8 mouse cellular contexts compared by ENCODE assay signal in the genomic region with DNA sequence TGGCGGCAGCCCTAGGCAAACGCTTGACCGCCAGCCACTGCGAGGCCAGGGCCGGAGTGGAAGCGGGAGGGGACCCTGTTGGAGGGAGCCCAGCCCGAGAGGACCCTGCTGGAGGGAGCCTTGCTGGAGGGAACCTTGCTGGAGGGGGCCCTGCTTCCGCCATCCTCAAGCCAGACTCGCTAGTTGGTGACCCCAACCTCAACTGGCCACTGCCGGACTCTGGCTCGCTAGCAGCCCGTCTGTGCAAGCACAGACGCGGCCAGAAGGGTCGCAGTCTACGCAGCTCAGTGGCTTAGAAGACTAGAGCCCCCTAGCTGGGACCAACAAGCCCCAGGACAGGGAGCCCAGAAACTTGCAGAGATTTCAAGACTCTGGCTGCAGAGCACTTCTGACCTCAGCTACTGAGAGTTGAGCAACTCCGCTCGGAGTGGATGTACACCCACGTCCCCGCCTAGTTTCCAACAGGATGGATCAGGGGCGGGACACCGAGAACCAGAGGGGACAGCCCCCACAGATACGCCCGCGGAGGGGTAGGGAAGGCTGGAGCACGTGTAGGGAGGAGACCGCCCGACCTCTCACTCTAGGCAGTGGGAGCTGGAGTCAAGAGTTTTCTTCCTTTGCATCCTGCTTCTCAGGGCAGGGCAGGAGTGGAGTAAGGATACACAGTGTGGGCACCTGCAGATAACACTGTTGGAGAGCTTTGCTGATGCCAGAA. TPM values are rescaled to one million over a fixed set of nuclear protein-coding genes. Genes with fewer than 3 reads are reported as not detected.
DNase-seq lines count a peak whose midpoint lies in the region; ATAC-seq and TF ChIP-seq lines count a peak whose summit lies in the region.
"Had no signal": no experiment of that assay in that cellular context is flagged by ENCODE, and none has a peak within 500 bp of the region (broad histone marks: within the 10 kb centered on the region; RNA-seq: fewer than 3 reads in every experiment).

Gene Mcf2 (minus strand): TSS at position 346 of the 715 bp plus-strand sequence.

- no peak for DNase-seq in lung, postnatal 0 days (ENCODE audit: low spot score)
- DNase-seq in lung, postnatal 36 days: no peak
- DNase-seq in embryonic facial prominence, embryonic 14.5 days (ENCODE audit: low spot score): peak; percentile 2
- peak; percentile 52 for DNase-seq in hindbrain, embryonic 10.5 days (ENCODE audit: low spot score)
- DNase-seq in midbrain, embryonic 10.5 days (ENCODE audit: low spot score): peak; percentile 55
- peak; percentile 2 for DNase-seq in urinary bladder, postnatal 14 days (ENCODE audit: low spot score)
- no peak for DNase-seq in adrenal gland, postnatal 4 days (ENCODE audit: low spot score in 2 of 2)

- no peaks in the 10 kb centered on the region for H3K36me3 ChIP-seq in lung, postnatal 0 days (ENCODE audit: insufficient read depth, low read length)
- no peaks in the 10 kb centered on the region for H3K36me3 ChIP-seq in embryonic facial prominence, embryonic 14.5 days (ENCODE audit: control insufficient read depth, insufficient read depth, low read length)
- H3K36me3 ChIP-seq in hindbrain, embryonic 10.5 days: no peaks in the 10 kb centered on the region
- H3K36me3 ChIP-seq in midbrain, embryonic 10.5 days: no peaks in the 10 kb centered on the region

- no peak within 1 kb of the TSS for H3K9ac ChIP-seq in lung, postnatal 0 days (replicated peaks; ENCODE audit: low read depth)
- H3K9ac ChIP-seq in embryonic facial prominence, embryonic 14.5 days (ENCODE audit: low read depth, low read length): peak within 1 kb of the TSS; percentile 30; the same call in 1 of the 2 replicates

- H3K27me3 ChIP-seq in lung, postnatal 0 days (replicated peaks; ENCODE audit: insufficient read depth, low read length): no peaks in the 10 kb centered on the region
- H3K27me3 ChIP-seq in embryonic facial prominence, embryonic 14.5 days (replicated peaks; ENCODE audit: control insufficient read depth, insufficient read depth, low read length): peaks cover 26% of the 10 kb centered on the region
- H3K27me3 ChIP-seq in hindbrain, embryonic 10.5 days (ENCODE audit: insufficient read depth, poor library complexity, severe bottlenecking): peaks cover 17% of the 10 kb centered on the region
- H3K27me3 ChIP-seq in midbrain, embryonic 10.5 days (ENCODE audit: low read depth, poor library complexity, severe bottlenecking): peaks cover 24% of the 10 kb centered on the region

- H3K4me2 ChIP-seq in lung, postnatal 0 days (replicated peaks; ENCODE audit: low read depth, low read length): peak within 1 kb of the TSS; percentile 45
- peak within 1 kb of the TSS; percentile 58 for H3K4me2 ChIP-seq in embryonic facial prominence, embryonic 14.5 days (ENCODE audit: low read depth, low read length)

- no peak within 1 kb of the TSS; the same call in 1 of the 2 replicates for H3K4me3 ChIP-seq in lung, postnatal 0 days (ENCODE audit: low read depth, low read length)
- peak within 1 kb of the TSS; percentile 35 for H3K4me3 ChIP-seq in embryonic facial prominence, embryonic 14.5 days (ENCODE audit: low read depth, low read length)
- H3K4me3 ChIP-seq in hindbrain, embryonic 10.5 days: peak within 1 kb of the TSS; percentile 54
- H3K4me3 ChIP-seq in midbrain, embryonic 10.5 days: peak within 1 kb of the TSS; percentile 56

- TF ChIP-seq EP300 in lung, postnatal 0 days (IDR thresholded peaks at IDR 0.05): no peak

- H3K9me3 ChIP-seq in lung, postnatal 0 days (ENCODE audit: low read length): no peaks in the 10 kb centered on the region
- no peaks in the 10 kb centered on the region for H3K9me3 ChIP-seq in embryonic facial prominence, embryonic 14.5 days (ENCODE audit: control insufficient read depth, low read length)
- H3K9me3 ChIP-seq in hindbrain, embryonic 10.5 days: no peaks in the 10 kb centered on the region
- no peaks in the 10 kb centered on the region for H3K9me3 ChIP-seq in midbrain, embryonic 10.5 days (replicated peaks)

- no peaks in the 10 kb centered on the region for H3K4me1 ChIP-seq in lung, postnatal 0 days (ENCODE audit: insufficient read depth, low read depth, low read length)
- no peaks in the 10 kb centered on the region for H3K4me1 ChIP-seq in embryonic facial prominence, embryonic 14.5 days (ENCODE audit: control insufficient read depth, insufficient read depth, low read length)
- H3K4me1 ChIP-seq in hindbrain, embryonic 10.5 days (replicated peaks): peaks cover 11% of the 10 kb centered on the region
- peaks cover 12% of the 10 kb centered on the region for H3K4me1 ChIP-seq in midbrain, embryonic 10.5 days

- H3K27ac ChIP-seq in lung, postnatal 0 days (ENCODE audit: low read length): no peak within 1 kb of the TSS
- no peak within 1 kb of the TSS for H3K27ac ChIP-seq in embryonic facial prominence, embryonic 14.5 days (replicated peaks; ENCODE audit: low read depth, low read length)
- peak within 1 kb of the TSS; percentile 56; the same call in 1 of the 2 replicates for H3K27ac ChIP-seq in hindbrain, embryonic 10.5 days
- peak within 1 kb of the TSS; percentile 75 for H3K27ac ChIP-seq in midbrain, embryonic 10.5 days (replicated peaks)

- WGBS in lung, postnatal 0 days: 13% methylated on average over 25 of the region's 28 CpGs
- 13% methylated on average over 15 of the region's 28 CpGs for WGBS in embryonic facial prominence, embryonic 14.5 days
- 19% methylated on average over 28 of the region's 28 CpGs for WGBS in hindbrain, embryonic 10.5 days
- WGBS in midbrain, embryonic 10.5 days: 19% methylated on average over 28 of the region's 28 CpGs

- ATAC-seq in lung, postnatal 0 days: peak; percentile 28; the same call in 1 of the 2 replicates
- 0 out of 2 replicates have a peak, but pooled peaks have one; percentile 44 for ATAC-seq in embryonic facial prominence, embryonic 14.5 days (ENCODE audit: low read depth)

- no peak for TF ChIP-seq CTCF in lung, postnatal 0 days (IDR thresholded peaks at IDR 0.05)

RNA-seq across cellular contexts. Expression of gene Mcf2, which starts in this region (rescaled TPM):
- polyA plus RNA-seq in lung, postnatal 0 days (2015; fragmentation: Nextera tagmentation; extraction: Ambion mirVana): 0.08 TPM in 1 of 2 replicates, not detected in the other
- 0.31 and 0.41 TPM in 2 replicates for polyA plus RNA-seq in embryonic facial prominence, embryonic 14.5 days (2014; fragmentation: Nextera tagmentation; extraction: Ambion mirVana)
- polyA plus RNA-seq in hindbrain, embryonic 10.5 days (2016; fragmentation: Nextera tagmentation; extraction: Ambion mirVana): 0.26 and 0.49 TPM in 2 replicates
- 0.80 and 1.0 TPM in 2 replicates for polyA plus RNA-seq in midbrain, embryonic 10.5 days (2016; fragmentation: Nextera tagmentation; extraction: Ambion mirVana)
- total RNA-seq in adrenal gland, postnatal 4 days (2021): under 1 TPM; 0.20 to 0.25 TPM
- total RNA-seq: neutrophil, adult 5-6 weeks had no signal

Comparison
In these comparisons a context has a peak if more than half of its experiments do, and no peak if none do; other contexts are left out.
1. Peak in ATAC-seq and H3K4me2 ChIP-seq in lung, postnatal 0 days; RNA of the gene not detected or under 1 TPM.
2. Peak in DNase-seq, ATAC-seq, H3K4me3 ChIP-seq, H3K9ac ChIP-seq and H3K4me2 ChIP-seq in embryonic facial prominence, embryonic 14.5 days; RNA of the gene not detected or under 1 TPM.
3. Peak in DNase-seq, H3K4me3 ChIP-seq and H3K27ac ChIP-seq in hindbrain, embryonic 10.5 days; RNA of the gene not detected or under 1 TPM.
4. DNase-seq: peak in midbrain, embryonic 10.5 days (single experiment) and urinary bladder, postnatal 14 days (single experiment); none in lung, postnatal 0 days (single experiment), lung, postnatal 36 days (single experiment) and adrenal gland, postnatal 4 days (0 of 2).